Comparison of ENCODE assay signal across 8 mouse cellular contexts in genomic region chr19:44297068-44297760, GRCm38 (mm10). TPM values are rescaled to one million over a fixed set of nuclear protein-coding genes. Genes with fewer than 3 reads are reported as not detected.
DNase-seq lines count a peak whose midpoint lies in the region; ATAC-seq and TF ChIP-seq lines count a peak whose summit lies in the region.

No protein-coding gene starts in this region.

- peaks cover 71% of the 10 kb centered on the region for H3K36me3 ChIP-seq in lung, embryonic 14.5 days (ENCODE audit: insufficient read depth)
- peaks cover 74% of the 10 kb centered on the region for H3K36me3 ChIP-seq in embryonic facial prominence, embryonic 14.5 days (ENCODE audit: control insufficient read depth, insufficient read depth, low read length)
- peaks cover 74% of the 10 kb centered on the region for H3K36me3 ChIP-seq in limb, embryonic 10.5 days

- 34% methylated on average over 8 of the region's 8 CpGs for WGBS in lung, embryonic 14.5 days
- WGBS in embryonic facial prominence, embryonic 14.5 days = 39% methylated on average over 8 of the region's 8 CpGs
- 85% methylated on average over 8 of the region's 8 CpGs for WGBS in limb, embryonic 10.5 days

- H3K9me3 ChIP-seq in lung, embryonic 14.5 days (ENCODE audit: low read depth, low read length) = no peaks in the 10 kb centered on the region
- no peaks in the 10 kb centered on the region for H3K9me3 ChIP-seq in embryonic facial prominence, embryonic 14.5 days (ENCODE audit: control insufficient read depth, low read length)
- no peaks in the 10 kb centered on the region for H3K9me3 ChIP-seq in limb, embryonic 10.5 days (replicated peaks)

- peaks cover 41% of the 10 kb centered on the region for H3K4me1 ChIP-seq in lung, embryonic 14.5 days (ENCODE audit: insufficient read depth)
- H3K4me1 ChIP-seq in embryonic facial prominence, embryonic 14.5 days (ENCODE audit: control insufficient read depth, insufficient read depth, low read length) = peaks cover 40% of the 10 kb centered on the region
- H3K4me1 ChIP-seq in limb, embryonic 10.5 days = peaks cover 67% of the 10 kb centered on the region

- peak overlapping the region; percentile 81 for H3K4me3 ChIP-seq in lung, embryonic 14.5 days (ENCODE audit: low read depth, low read length)
- peak overlapping the region; percentile 71 for H3K4me3 ChIP-seq in embryonic facial prominence, embryonic 14.5 days (ENCODE audit: low read depth, low read length)
- peak overlapping the region; percentile 94 for H3K4me3 ChIP-seq in limb, embryonic 10.5 days

- ATAC-seq in lung, embryonic 14.5 days (ENCODE audit: insufficient read depth) = no peak
- ATAC-seq in embryonic facial prominence, embryonic 14.5 days (ENCODE audit: low read depth) = no peak
- peak; percentile 11; the same call in 1 of the 2 replicates for ATAC-seq in neutrophil, adult 5-6 weeks (ENCODE audit: extremely low read depth, insufficient number of reproducible peaks, low FRiP score, poor library complexity, severe bottlenecking)

- TF ChIP-seq CTCF in lung, embryonic 14.5 days (IDR thresholded peaks at IDR 0.05; ENCODE audit: low read depth) = no peak

- peak; percentile 21 for DNase-seq in lung, embryonic 14.5 days
- no peak for DNase-seq in lung, postnatal 10 days
- no peak for DNase-seq in embryonic facial prominence, embryonic 14.5 days (ENCODE audit: low spot score)
- no peak for DNase-seq in limb, embryonic 10.5 days (ENCODE audit: low spot score)
- DNase-seq in spleen, adult 18-20 months = no peak
- no peak for DNase-seq in kidney, adult 9 months
- no peak for DNase-seq in adipocyte (ENCODE audit: low spot score)

- H3K4me2 ChIP-seq in lung, embryonic 14.5 days = peak overlapping the region; percentile 90
- H3K4me2 ChIP-seq in embryonic facial prominence, embryonic 14.5 days (ENCODE audit: low read depth, low read length) = peak overlapping the region; percentile 82

- H3K27me3 ChIP-seq in lung, embryonic 14.5 days (ENCODE audit: insufficient read depth, low read length) = no peaks in the 10 kb centered on the region
- H3K27me3 ChIP-seq in embryonic facial prominence, embryonic 14.5 days (replicated peaks; ENCODE audit: control insufficient read depth, insufficient read depth, low read length) = no peaks in the 10 kb centered on the region
- no peaks in the 10 kb centered on the region for H3K27me3 ChIP-seq in limb, embryonic 10.5 days (ENCODE audit: low read depth, poor library complexity, severe bottlenecking)

- peak overlapping the region; percentile 83 for H3K9ac ChIP-seq in lung, embryonic 14.5 days
- peak overlapping the region; percentile 89 for H3K9ac ChIP-seq in embryonic facial prominence, embryonic 14.5 days (ENCODE audit: low read depth, low read length)

- H3K27ac ChIP-seq in lung, embryonic 14.5 days (ENCODE audit: low read depth) = peak overlapping the region; percentile 19; the same call in 1 of the 2 replicates
- no peak overlapping the region for H3K27ac ChIP-seq in embryonic facial prominence, embryonic 14.5 days (replicated peaks; ENCODE audit: low read depth, low read length)
- H3K27ac ChIP-seq in limb, embryonic 10.5 days = peak overlapping the region; percentile 31

RNA-seq across cellular contexts. Expression of gene Scd2, which starts 3.7 kb away (rescaled TPM):
- polyA plus RNA-seq in lung, embryonic 14.5 days (2014; fragmentation: Nextera tagmentation; extraction: Ambion mirVana) = 248 and 257 TPM in 2 replicates
- 212 and 224 TPM in 2 replicates for polyA plus RNA-seq in embryonic facial prominence, embryonic 14.5 days (2014; fragmentation: Nextera tagmentation; extraction: Ambion mirVana)
- polyA plus RNA-seq in limb, embryonic 10.5 days (2016; fragmentation: Nextera tagmentation; extraction: Ambion mirVana) = 324 and 335 TPM in 2 replicates
- total RNA-seq in neutrophil, adult 5-6 weeks (2017) = 21.4 and 24.1 TPM in 2 replicates

RNA-seq across cellular contexts. Expression of gene Scd4, which starts 35.7 kb away (rescaled TPM):
- polyA plus RNA-seq in lung, embryonic 14.5 days (2014; fragmentation: Nextera tagmentation; extraction: Ambion mirVana) = 0.15 TPM in 1 of 2 replicates, not detected in the other
- polyA plus RNA-seq in embryonic facial prominence, embryonic 14.5 days (2014; fragmentation: Nextera tagmentation; extraction: Ambion mirVana) = 0.37 and 0.51 TPM in 2 replicates
- 0.08 and 0.11 TPM in 2 replicates for polyA plus RNA-seq in limb, embryonic 10.5 days (2016; fragmentation: Nextera tagmentation; extraction: Ambion mirVana)
- total RNA-seq in neutrophil, adult 5-6 weeks (2017) = 0.12 and 1.0 TPM in 2 replicates
